Mouse (Mus musculus): ENCODE measurements around the gene Iqcf4.

The Iqcf4 gene

GRCm38 (mm10) chr9:106519433-106519832 is 51.4 kb downstream of the Iqcf4 start:
- no peak for DNase-seq (ENCODE audit: low spot score in 2 of 2)

Data from spleen, postnatal 10 days (tissue).